Mouse (Mus musculus): ENCODE data around the gene Iqca. TPM values are rescaled to one million over a fixed set of nuclear protein-coding genes. Genes with fewer than 3 reads are reported as not detected.

Iqca gene
- 0.33 and 0.57 TPM in 2 replicates for polyA plus RNA-seq (2012; rRNA removed)

DNA sequence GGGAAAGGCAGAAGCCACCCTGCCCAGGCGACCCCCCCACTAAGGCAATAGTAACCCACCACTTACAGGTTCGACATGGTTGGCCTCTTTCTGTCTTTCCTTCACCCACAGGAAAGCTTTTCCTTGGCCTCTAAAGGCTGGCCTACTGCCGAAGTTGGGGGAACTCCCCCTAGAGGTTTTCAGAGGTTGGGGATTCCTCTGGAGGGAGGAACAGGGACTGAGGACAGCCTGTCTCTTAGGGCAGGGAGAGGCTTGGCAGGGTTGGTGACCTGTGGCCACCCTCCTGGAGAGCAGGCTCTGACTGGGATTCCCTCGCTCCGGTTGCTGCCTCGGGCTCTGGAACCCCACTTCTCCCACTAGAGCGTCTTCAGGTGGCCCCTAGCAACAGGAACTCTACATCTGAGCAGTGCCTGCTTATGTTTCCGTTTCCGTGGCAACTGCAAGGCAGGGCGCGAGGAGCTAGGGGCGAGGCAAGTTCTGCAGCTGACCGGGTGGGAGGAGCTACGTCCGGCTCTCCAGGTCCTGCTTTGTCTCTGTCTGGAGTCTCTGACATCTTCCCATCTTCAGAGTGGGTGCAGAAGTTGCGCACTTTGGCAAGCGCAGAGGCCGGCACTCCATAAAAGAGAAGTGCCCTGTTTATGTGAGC is at the start of gene Iqca:
Iqca (minus strand) TSS at position 303 of the 646 bp plus-strand sequence.

DNA sequence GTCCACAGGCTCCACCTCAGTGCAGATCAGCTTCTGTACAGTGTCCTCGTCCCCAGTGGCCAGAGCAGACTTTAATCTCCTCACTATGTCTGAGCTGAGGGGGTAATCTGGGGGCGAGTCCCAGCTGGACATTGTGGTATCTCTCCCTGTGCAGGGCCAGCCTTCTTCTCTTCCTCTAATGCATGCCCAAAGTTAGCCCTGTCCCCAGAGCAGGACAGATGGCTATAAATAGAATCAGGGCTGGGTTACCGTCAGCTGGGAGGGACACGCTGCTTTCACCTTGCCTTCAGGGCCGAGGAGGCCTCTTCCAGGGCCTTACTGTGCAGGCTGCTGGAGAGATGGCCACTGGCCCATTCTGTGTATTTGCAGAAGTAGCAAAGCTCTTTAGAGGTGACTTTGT is 138.8 kb downstream of the Iqca start, which contains the start of gene Asb18:
Asb18 (minus strand) TSS at position 221 of the 400 bp plus-strand sequence.

Other genes with a start within 250 kb of the Iqca start
- gene Gbx2, start 222.2 kb downstream of the Iqca start, polyA plus RNA-seq (2012; rRNA removed): 19.3 and 23.0 TPM in 2 replicates
- gene Asb18, start 138.7 kb downstream of the Iqca start, polyA plus RNA-seq (2012; rRNA removed): 0.34 and 0.48 TPM in 2 replicates
- gene Ackr3, start 50.6 kb upstream of the Iqca start, polyA plus RNA-seq (2012; rRNA removed): 40.2 and 53.1 TPM in 2 replicates

Data from central nervous system, embryonic 14 days (tissue).